Comparison of ENCODE assay signal across 15 mouse cellular contexts in genomic region chr4:137663491-137663890, GRCm38 (mm10).
"Had no signal": no experiment of that assay in that cellular context is flagged by ENCODE, and none has a peak within 500 bp of the region (broad histone marks: within the 10 kb centered on the region; RNA-seq: fewer than 3 reads in every experiment).

No protein-coding gene starts in this region.

- DNase-seq: kidney, postnatal 10 days; kidney, postnatal 36 days; layer of hippocampus, postnatal 36 days; liver, embryonic 13.5 days; lung, adult 2 months; lung, postnatal 14 days; lung, postnatal 4 days; midbrain, embryonic 14.5 days; right cerebral cortex, adult 18-20 months; right cerebral cortex, postnatal 14 days; right cerebral cortex, postnatal 4 days; thymus, postnatal 25 days had no signal

- H3K9ac ChIP-seq: liver, embryonic 13.5 days; neural tube, embryonic 12.5 days; stomach, embryonic 15.5 days had no signal

- H3K36me3 ChIP-seq: liver, embryonic 13.5 days; neural tube, embryonic 12.5 days; neural tube, embryonic 15.5 days; stomach, embryonic 15.5 days had no signal

- H3K27ac ChIP-seq: liver, embryonic 13.5 days; neural tube, embryonic 12.5 days; neural tube, embryonic 15.5 days; stomach, embryonic 15.5 days had no signal

- H3K9me3 ChIP-seq: liver, embryonic 13.5 days; neural tube, embryonic 12.5 days; neural tube, embryonic 15.5 days; stomach, embryonic 15.5 days had no signal
